Mouse (Mus musculus) embryonic facial prominence, embryonic 13.5 days (tissue): ENCODE results near the gene Gm10300. TPM values are rescaled to one million over a fixed set of nuclear protein-coding genes. Genes with fewer than 3 reads are reported as not detected.
A peak's percentile ranks its signal among the peaks of the same experiment; 100 is the strongest.

Experiments
- ATAC-seq: fragments of 200-750 bp; cut with Nextera tagmentation; 2 replicates; pipeline ENCODE4 v1.8.0; 2017; ENCODE audit warnings: low read depth; ENCODE audit not compliant: insufficient number of reproducible peaks, insufficient read depth, low FRiP score, low TSS enrichment
- H3K27ac ChIP-seq: fragments of 300-500 bp; sonication (generic); 2 replicates; pipeline ENCODE4 v1.5.1; 2015; ENCODE audit warnings: moderate library complexity, mild to moderate bottlenecking, inconsistent platforms
- H3K27me3 ChIP-seq: fragments of 300-500 bp; sonication (generic); 2 replicates; pipeline ENCODE4 v1.6.1; 2015; ENCODE audit warnings: mild to moderate bottlenecking, inconsistent platforms
- H3K36me3 ChIP-seq: fragments of 300-500 bp; sonication (generic); 2 replicates; pipeline ENCODE4 v1.6.1; 2015; ENCODE audit warnings: mild to moderate bottlenecking, inconsistent platforms
- H3K4me1 ChIP-seq: fragments of 300-500 bp; sonication (generic); 2 replicates; pipeline ENCODE4 v1.6.1; 2015; ENCODE audit warnings: inconsistent platforms
- H3K4me2 ChIP-seq: fragments of 300-500 bp; sonication (generic); 2 replicates; pipeline ENCODE4 v1.6.1; 2015; ENCODE audit warnings: moderate library complexity, mild to moderate bottlenecking, inconsistent platforms
- H3K4me3 ChIP-seq: fragments of 300-500 bp; sonication (generic); 2 replicates; pipeline ENCODE4 v1.5.1; 2015; ENCODE audit warnings: mild to moderate bottlenecking, inconsistent platforms
- H3K9ac ChIP-seq: fragments of 300-500 bp; sonication (generic); 2 replicates; pipeline ENCODE4 v1.6.1; 2015; ENCODE audit warnings: mild to moderate bottlenecking, inconsistent platforms
- H3K9me3 ChIP-seq: fragments of 300-500 bp; sonication (generic); 2 replicates; pipeline ENCODE4 v1.6.1; 2016; ENCODE audit warnings: inconsistent platforms
- WGBS: fragments of 180-500 bp; shearing (Covaris S2); methylation state at CpG from one replicate; pipeline ENCODE4 v1.1.7; 2015; ENCODE audit warnings: mixed read lengths; 5-methylcytosine and 5-hydroxymethylcytosine counted together
- polyA plus RNA-seq: library from polyadenylated mRNA; unstranded; fragments of >200 nt; fragmentation: Nextera tagmentation; extraction: Ambion mirVana; gene quantifications from 2 replicates; pipeline ENCODE4 v1.2.1, GENCODE M21; 2015

Gene Gm10300
- polyA plus RNA-seq: 0.11 TPM in 1 of 2 replicates, not detected in the other

DNA sequence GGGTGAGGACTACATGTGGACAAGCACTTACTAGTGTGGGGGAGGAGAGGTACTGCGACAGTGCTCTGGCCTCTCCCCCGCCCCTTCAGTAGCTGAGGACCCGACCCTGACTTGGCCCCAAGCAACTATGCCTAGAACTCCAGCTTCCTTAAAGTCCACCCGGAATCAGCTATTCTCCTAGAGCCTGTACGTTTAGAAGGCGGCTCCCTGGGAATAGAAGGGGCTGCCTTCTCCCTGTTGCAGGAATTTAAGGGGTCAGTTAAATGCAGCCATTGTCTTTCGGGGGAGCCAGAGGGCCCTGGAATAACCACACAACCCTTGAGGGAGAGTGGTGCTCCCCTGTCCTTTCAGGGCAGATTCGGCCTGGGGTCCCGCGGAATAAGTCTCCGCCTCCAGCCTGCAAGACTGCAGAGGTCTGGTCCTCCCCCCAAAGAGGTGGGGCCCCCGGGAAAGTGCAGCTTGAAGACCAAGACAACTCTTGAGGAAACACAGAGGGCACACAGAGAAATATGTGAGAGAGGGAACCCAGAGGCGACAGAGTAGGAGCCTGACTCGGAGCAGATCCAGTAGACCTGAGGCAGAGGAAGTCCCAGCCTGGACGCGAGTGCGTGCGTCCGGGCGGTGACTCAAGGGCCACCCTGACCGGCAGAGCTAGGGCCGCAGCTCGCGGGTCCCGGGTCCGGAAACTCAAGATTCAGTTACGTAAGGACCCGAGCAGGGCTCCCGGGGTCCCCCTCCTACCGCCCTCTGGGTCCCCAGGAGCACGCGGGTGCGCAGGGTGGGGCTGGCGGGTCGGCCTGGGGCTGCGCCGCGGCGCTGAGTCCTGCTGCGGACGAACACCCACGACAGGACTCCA lies at the start of gene Gm10300:
TSS of gene Gm10300 (plus strand) at position 621 of the 856 bp plus-strand sequence.
- H3K36me3 ChIP-seq: no peaks in the 10 kb centered on the region
- peak within 1 kb of the TSS; percentile 81 for H3K9ac ChIP-seq
- H3K27me3 ChIP-seq: peaks cover 24% of the 10 kb centered on the region
- WGBS: under 1% methylated on average over 42 of the region's 42 CpGs
- ATAC-seq: 0 out of 2 replicates have a peak, but pooled peaks have one; percentile 1
- no peaks in the 10 kb centered on the region for H3K9me3 ChIP-seq
- H3K4me3 ChIP-seq: peak within 1 kb of the TSS; percentile 69
- H3K4me2 ChIP-seq: peak within 1 kb of the TSS; percentile 99
- H3K27ac ChIP-seq: peak within 1 kb of the TSS; percentile 23; the same call in 1 of the 2 replicates
- peaks cover 28% of the 10 kb centered on the region for H3K4me1 ChIP-seq

DNA sequence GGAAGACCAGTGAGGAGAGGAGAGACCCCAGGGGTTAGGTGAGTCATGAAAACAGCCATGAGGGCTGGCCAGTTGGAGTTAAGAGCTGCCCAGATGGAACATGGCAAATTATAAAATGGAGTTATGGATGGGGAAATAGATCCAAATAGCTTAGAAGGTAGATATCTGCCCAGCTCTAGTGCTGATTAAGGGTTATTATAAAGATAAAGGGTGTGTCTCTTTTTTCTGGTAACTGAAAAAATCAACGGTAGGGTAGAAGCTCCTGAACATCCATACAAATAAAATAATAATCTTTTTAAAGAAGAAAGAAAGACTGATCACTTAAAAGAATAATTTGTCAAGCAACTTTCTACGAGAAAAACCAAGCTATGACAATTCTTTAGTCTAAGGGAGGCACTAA lies 49.2 kb upstream of the Gm10300 start:
- H3K9me3 ChIP-seq: no peaks in the 10 kb centered on the region
- H3K27ac ChIP-seq: no peak overlapping the region
- H3K9ac ChIP-seq: no peak overlapping the region
- no peak overlapping the region for H3K4me2 ChIP-seq
- 61% methylated on average over 2 of the region's 2 CpGs for WGBS
- no peak overlapping the region for H3K4me3 ChIP-seq
- H3K36me3 ChIP-seq: no peaks in the 10 kb centered on the region
- H3K27me3 ChIP-seq: no peaks in the 10 kb centered on the region
- ATAC-seq: no peak
- H3K4me1 ChIP-seq: peaks cover 10% of the 10 kb centered on the region

DNA sequence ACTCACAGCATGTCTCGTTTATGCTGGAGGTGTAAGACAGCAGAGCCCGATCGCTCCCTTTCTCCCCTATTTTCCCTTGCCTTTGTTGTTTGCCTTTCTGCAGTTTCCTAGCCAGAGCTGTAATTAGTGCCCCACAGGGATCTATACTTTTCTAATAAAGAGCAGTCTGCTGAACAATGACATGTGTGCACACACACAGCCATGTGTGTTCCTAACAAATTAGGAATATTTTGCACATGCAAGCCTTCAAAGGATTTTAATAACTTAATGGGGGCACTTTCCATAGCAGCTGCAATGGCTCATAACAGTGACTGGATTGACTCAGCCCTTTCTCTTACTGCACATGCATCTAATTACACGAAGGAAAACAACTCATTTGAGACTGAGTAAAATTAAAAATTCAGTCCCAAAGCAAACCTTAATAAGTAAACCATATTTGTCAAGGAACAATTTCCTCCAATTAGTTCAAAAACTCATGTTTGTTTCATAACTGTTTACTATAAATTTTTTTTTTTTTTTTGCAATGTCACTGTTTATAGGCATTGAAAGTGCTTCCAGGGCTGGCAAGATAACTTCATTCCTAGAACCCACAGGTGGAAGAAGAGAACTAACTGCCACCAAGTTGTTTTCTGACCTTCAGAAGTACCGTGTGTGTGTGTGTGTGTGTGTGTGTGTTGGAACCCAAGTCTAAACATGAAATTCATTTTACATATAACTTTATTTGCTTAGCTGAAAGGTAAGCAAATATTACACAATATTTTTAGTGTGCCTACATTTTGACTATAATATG lies 48.6 kb upstream of the Gm10300 start:
- H3K4me3 ChIP-seq: no peak overlapping the region
- no peaks in the 10 kb centered on the region for H3K27me3 ChIP-seq
- no peak overlapping the region for H3K9ac ChIP-seq
- 21% methylated on average over 5 of the region's 5 CpGs for WGBS
- H3K4me1 ChIP-seq: peaks cover 10% of the 10 kb centered on the region
- H3K4me2 ChIP-seq: no peak overlapping the region
- no peaks in the 10 kb centered on the region for H3K36me3 ChIP-seq
- H3K9me3 ChIP-seq: no peaks in the 10 kb centered on the region
- no peak overlapping the region for H3K27ac ChIP-seq
- no peak for ATAC-seq

DNA sequence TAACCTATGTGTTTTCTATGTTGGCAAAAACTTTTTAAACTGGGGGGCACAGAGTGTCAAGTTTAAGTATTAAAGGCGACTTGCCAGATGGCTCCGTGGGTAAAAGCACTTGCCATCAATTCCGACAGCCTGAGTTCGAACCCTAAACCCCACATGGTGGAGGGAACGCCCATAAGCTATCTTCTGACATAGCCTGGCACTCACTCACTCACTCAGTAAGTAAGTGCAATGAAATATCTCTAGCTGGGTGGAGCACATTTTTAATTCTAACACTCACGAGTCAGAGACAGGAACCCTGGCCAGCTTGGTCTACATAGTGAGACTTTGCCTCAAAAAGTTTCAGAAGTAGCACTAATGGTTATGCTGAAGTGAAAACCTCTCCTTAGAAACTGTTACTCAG lies 47.3 kb upstream of the Gm10300 start:
- Histone ChIP-seq H3K4me2 (no peak overlapping the region), H3K27ac (no peak overlapping the region), H3K4me3 (no peak overlapping the region), H3K27me3 (no peaks in the 10 kb centered on the region), H3K4me1 (peaks cover 15% of the 10 kb centered on the region), H3K9ac (no peak overlapping the region), H3K9me3 (no peaks in the 10 kb centered on the region), H3K36me3 (no peaks in the 10 kb centered on the region)
- 83% methylated on average over 6 of the region's 6 CpGs for WGBS
- ATAC-seq: no peak

DNA sequence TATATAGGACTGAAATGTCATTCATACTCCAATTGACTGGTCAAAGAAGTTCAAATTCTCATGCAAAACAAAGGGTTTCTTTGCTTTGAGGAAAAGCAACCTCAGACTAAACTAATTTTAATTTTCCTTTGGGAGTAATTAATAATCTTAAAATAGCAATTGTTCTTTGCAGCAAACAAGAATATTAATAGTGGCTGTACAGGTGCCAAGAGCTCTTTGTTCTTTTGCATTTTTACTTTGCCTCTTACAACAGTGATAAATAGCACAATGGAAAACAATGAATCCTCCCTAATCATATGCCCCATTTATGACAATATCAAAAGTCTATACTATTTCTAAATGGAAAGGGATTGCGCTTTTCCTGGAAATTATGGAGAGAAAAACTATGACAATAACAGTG lies 46.7 kb upstream of the Gm10300 start:
- ATAC-seq: no peak
- no peak overlapping the region for H3K9ac ChIP-seq
- no peaks in the 10 kb centered on the region for H3K36me3 ChIP-seq
- H3K27me3 ChIP-seq: no peaks in the 10 kb centered on the region
- no peak overlapping the region for H3K4me2 ChIP-seq
- H3K27ac ChIP-seq: no peak overlapping the region
- no peak overlapping the region for H3K4me3 ChIP-seq
- WGBS: 99% methylated on average over 1 of the region's 1 CpGs
- no peaks in the 10 kb centered on the region for H3K9me3 ChIP-seq
- H3K4me1 ChIP-seq: peaks cover 15% of the 10 kb centered on the region

DNA sequence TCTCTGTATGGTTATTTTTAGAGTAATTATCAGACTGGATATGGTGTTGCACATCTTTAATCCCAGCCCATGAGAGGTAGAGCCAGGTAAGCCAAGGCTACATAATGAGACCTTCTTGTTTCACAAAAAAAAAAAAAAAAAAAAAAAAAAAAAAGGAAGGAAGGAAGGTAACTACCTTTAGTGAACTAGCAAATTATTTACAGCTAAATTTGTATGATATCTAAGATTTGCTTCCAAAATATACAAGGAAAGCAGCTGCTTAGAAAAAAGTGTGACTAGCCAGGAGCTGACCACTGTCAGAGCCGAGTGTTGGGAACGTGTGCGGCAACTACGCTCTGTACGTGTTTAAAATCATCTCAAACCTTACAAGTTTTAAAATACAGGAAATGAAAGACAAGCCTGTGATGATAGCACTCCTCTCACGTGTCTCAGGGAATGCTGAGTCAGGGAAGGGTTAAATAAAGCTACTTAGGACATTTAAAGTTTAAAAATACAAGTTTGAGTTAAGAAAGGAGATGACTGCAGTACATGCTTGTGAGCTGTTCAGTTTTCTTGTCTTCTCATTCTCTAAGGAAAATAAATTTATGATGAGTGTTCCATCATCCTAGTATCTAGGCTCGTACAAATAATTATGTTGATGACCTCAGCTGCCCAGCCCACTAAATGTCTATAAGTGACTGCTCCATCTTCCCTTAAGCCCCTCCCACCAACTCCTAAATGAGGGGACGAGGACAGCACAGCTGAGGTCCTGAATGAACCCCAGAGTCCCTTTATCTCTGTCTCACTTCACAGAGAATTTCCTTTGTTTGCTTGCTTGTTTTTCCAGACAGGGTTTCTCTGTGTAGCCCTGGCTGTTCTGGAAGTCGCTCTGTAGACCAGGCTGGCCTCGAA lies 44.4 kb upstream of the Gm10300 start:
- ATAC-seq: no peak
- Histone ChIP-seq H3K27ac (no peak overlapping the region), H3K9me3 (no peaks in the 10 kb centered on the region), H3K4me1 (peaks cover 21% of the 10 kb centered on the region), H3K4me2 (no peak overlapping the region), H3K27me3 (no peaks in the 10 kb centered on the region), H3K9ac (no peak overlapping the region), H3K36me3 (no peaks in the 10 kb centered on the region), H3K4me3 (no peak overlapping the region)
- 67% methylated on average over 10 of the region's 10 CpGs for WGBS

DNA sequence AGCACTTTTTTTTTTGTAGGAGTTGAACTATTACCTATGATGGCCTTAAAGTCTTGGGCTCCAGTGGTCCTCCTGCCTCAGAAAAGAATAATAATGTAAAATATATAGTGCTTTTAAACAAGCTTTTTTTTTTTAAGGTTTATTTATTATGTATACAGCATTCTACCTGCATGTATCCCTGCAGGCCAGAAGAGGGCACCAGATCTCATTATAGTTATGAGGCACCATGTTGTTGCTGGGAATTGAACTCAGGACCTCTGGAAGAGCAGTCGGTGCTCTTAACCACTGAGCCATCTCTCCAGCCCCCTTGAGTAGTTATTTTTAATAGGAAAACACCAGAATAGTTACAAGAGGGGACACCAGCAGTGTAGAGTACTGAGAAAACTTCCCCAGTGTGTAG lies 41.3 kb upstream of the Gm10300 start:
- H3K36me3 ChIP-seq: no peaks in the 10 kb centered on the region
- H3K4me3 ChIP-seq: no peak overlapping the region
- 89% methylated on average over 1 of the region's 1 CpGs for WGBS
- no peaks in the 10 kb centered on the region for H3K9me3 ChIP-seq
- peaks cover 26% of the 10 kb centered on the region for H3K4me1 ChIP-seq
- H3K4me2 ChIP-seq: no peak overlapping the region
- H3K9ac ChIP-seq: no peak overlapping the region
- H3K27me3 ChIP-seq: no peaks in the 10 kb centered on the region
- H3K27ac ChIP-seq: no peak overlapping the region
- ATAC-seq: no peak

DNA sequence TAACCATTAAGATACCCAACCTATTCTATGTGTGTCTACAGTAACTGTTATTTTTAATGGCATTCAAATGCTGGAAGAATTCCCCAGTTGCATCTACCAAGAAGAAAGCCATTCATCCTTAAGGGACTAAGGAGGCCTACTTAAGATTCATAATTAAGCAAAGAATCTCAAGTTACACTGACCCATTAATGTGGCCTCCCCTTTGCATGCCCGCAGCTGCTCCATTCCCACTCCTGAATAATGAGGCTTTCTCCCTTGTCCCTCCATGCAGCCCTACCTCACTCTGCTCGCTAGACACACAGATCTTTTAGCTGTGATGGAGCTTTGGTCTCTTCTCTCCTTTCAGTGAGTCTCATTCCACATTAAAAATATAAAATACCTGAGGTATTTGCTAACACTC lies 40.3 kb upstream of the Gm10300 start:
- Histone ChIP-seq H3K36me3 (no peaks in the 10 kb centered on the region), H3K9ac (no peak overlapping the region), H3K4me2 (no peak overlapping the region), H3K4me3 (no peak overlapping the region), H3K4me1 (peaks cover 27% of the 10 kb centered on the region), H3K9me3 (no peaks in the 10 kb centered on the region), H3K27me3 (no peaks in the 10 kb centered on the region), H3K27ac (no peak overlapping the region)
- 35% methylated on average over 2 of the region's 2 CpGs for WGBS
- ATAC-seq: no peak

DNA sequence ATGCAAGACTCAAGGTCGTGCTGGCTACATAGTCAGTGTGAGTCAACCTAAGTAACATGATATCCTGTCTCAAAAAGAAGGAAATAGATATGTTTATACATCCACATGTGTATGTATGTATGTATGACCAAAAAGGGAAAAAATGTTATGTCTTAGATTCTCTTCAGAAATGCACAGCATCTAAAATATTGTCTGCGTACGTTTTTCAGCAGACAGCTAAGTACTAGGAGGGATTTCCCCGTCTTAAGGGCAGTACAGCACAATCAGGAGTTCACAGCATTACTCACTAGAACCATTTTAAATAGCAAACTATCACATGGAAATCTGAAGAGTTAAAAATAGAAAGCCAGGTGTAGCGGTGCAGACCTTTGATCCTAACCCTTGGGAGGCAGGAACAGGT lies 37.4 kb upstream of the Gm10300 start:
- no peak for ATAC-seq
- H3K4me1 ChIP-seq: peaks cover 31% of the 10 kb centered on the region
- no peak overlapping the region for H3K4me2 ChIP-seq
- no peak overlapping the region for H3K27ac ChIP-seq
- H3K36me3 ChIP-seq: no peaks in the 10 kb centered on the region
- no peaks in the 10 kb centered on the region for H3K9me3 ChIP-seq
- WGBS: 65% methylated on average over 5 of the region's 5 CpGs
- no peak overlapping the region for H3K4me3 ChIP-seq
- no peaks in the 10 kb centered on the region for H3K27me3 ChIP-seq
- H3K9ac ChIP-seq: no peak overlapping the region

DNA sequence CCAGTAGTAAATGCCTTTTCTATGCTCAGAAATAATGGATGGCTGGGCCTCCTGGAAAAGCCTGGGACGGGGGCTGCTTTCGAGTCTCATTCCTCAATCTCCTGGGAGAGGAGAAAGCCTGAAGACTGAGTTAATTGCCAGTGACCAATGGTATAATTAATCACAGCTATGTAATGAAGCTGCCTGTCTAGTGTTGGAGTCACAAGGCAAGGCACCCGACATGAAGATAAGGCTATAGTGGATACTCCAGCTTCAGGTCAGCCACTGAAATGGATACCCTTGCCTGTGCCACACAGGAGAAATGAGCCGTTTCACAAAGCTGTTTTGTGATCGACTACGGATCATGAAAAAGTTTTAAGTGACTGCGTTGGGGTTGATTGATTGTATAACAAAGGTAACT lies 36.5 kb upstream of the Gm10300 start:
- peaks cover 36% of the 10 kb centered on the region for H3K4me1 ChIP-seq
- H3K9ac ChIP-seq: no peak overlapping the region

DNA sequence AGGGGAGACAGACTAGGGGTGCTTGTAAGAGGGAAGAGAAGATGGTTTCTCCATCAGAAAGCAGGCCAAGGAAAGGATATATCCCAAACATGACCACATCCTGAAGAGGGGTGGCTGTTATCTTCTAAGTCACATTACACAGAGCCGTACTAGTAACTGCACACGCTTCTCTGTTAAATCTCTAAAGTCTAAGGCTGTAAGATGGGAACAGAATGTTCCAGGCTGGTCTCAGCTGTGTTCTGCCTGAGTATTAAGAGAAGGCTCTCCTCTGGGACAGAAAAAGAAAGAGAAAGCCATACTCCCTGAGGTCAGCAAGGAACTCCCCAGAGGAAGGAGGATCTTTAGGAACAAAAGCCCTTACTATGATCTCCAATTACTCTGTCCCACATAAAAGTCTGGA lies 35.7 kb upstream of the Gm10300 start:
- Histone ChIP-seq H3K9ac (no peak overlapping the region), H3K4me2 (no peak overlapping the region), H3K27me3 (no peaks in the 10 kb centered on the region), H3K9me3 (no peaks in the 10 kb centered on the region), H3K4me3 (no peak overlapping the region), H3K27ac (no peak overlapping the region), H3K36me3 (no peaks in the 10 kb centered on the region), H3K4me1 (peaks cover 33% of the 10 kb centered on the region)
- ATAC-seq: no peak
- 87% methylated on average over 2 of the region's 2 CpGs for WGBS

More for the DNA sequence above, 36.5 kb upstream of the Gm10300 start:
- H3K9me3 ChIP-seq: no peaks in the 10 kb centered on the region
- no peak overlapping the region for H3K4me2 ChIP-seq
- no peak overlapping the region for H3K4me3 ChIP-seq
- no peaks in the 10 kb centered on the region for H3K36me3 ChIP-seq
- WGBS: 40% methylated on average over 7 of the region's 7 CpGs
- no peaks in the 10 kb centered on the region for H3K27me3 ChIP-seq
- no peak for ATAC-seq
- H3K27ac ChIP-seq: no peak overlapping the region
